8 mouse cellular contexts compared by ENCODE assay signal in genomic region chr16:30600431-30601045, GRCm38 (mm10). TPM values are rescaled to one million over a fixed set of nuclear protein-coding genes. Genes with fewer than 3 reads are reported as not detected.
DNase-seq lines count a peak whose midpoint lies in the region; ATAC-seq and TF ChIP-seq lines count a peak whose summit lies in the region.

No protein-coding gene starts in this region.

- H3K27ac ChIP-seq in embryonic facial prominence, embryonic 11.5 days (replicated peaks; ENCODE audit: low read depth, low read length) = peak overlapping the region; percentile 7; the same call in 1 of the 2 replicates
- peak overlapping the region; percentile 89 for H3K27ac ChIP-seq in heart, embryonic 10.5 days
- H3K27ac ChIP-seq in liver, embryonic 14.5 days = no peak overlapping the region
- H3K27ac ChIP-seq in neural tube, embryonic 13.5 days (replicated peaks) = peak overlapping the region; percentile 71

- H3K4me2 ChIP-seq in embryonic facial prominence, embryonic 11.5 days (ENCODE audit: low read depth, low read length) = peak overlapping the region; percentile 94
- peak overlapping the region; percentile 55 for H3K4me2 ChIP-seq in liver, embryonic 14.5 days (ENCODE audit: low read depth)
- peak overlapping the region; percentile 95 for H3K4me2 ChIP-seq in neural tube, embryonic 13.5 days

- H3K4me3 ChIP-seq in megakaryocyte, embryonic 14.5 days (replicated peaks) = peak overlapping the region; percentile 98
- H3K4me3 ChIP-seq in embryonic facial prominence, embryonic 11.5 days (ENCODE audit: low read depth, low read length) = peak overlapping the region; percentile 66
- H3K4me3 ChIP-seq in heart, embryonic 10.5 days = peak overlapping the region; percentile 87
- peak overlapping the region; percentile 9 to 47 for H3K4me3 ChIP-seq in liver, embryonic 14.5 days (ENCODE audit: insufficient read depth in 1 of 2, low read depth in 2 of 2, low read length in 2 of 2)
- peak overlapping the region; percentile 57 for H3K4me3 ChIP-seq in neural tube, embryonic 13.5 days

- TF ChIP-seq CTCF in liver, embryonic 14.5 days (IDR thresholded peaks at IDR 0.05; ENCODE audit: low read depth) = no peak

- H3K36me3 ChIP-seq in megakaryocyte, embryonic 14.5 days (replicated peaks; ENCODE audit: low read length) = peaks cover 37% of the 10 kb centered on the region
- no peaks in the 10 kb centered on the region for H3K36me3 ChIP-seq in embryonic facial prominence, embryonic 11.5 days (replicated peaks; ENCODE audit: control insufficient read depth, insufficient read depth, low read depth, low read length)
- H3K36me3 ChIP-seq in heart, embryonic 10.5 days = no peaks in the 10 kb centered on the region
- H3K36me3 ChIP-seq in liver, embryonic 14.5 days (replicated peaks; ENCODE audit: control insufficient read depth, insufficient read depth, low read depth) = no peaks in the 10 kb centered on the region
- no peaks in the 10 kb centered on the region for H3K36me3 ChIP-seq in neural tube, embryonic 13.5 days

- DNase-seq in embryonic facial prominence, embryonic 11.5 days (ENCODE audit: low spot score) = peak; percentile 56
- DNase-seq in heart, embryonic 10.5 days (ENCODE audit: low spot score) = peak; percentile 79
- peak; percentile 49 for DNase-seq in kidney, adult 9 months
- no peak for DNase-seq in liver, embryonic 14.5 days (ENCODE audit: low read depth in 3 of 3, low spot score in 3 of 3)
- DNase-seq in thymus, postnatal 0 days (ENCODE audit: low spot score) = peak; percentile 59

- peak overlapping the region; percentile 70 for H3K9ac ChIP-seq in embryonic facial prominence, embryonic 11.5 days (replicated peaks; ENCODE audit: low read length)
- H3K9ac ChIP-seq in liver, embryonic 14.5 days (replicated peaks) = peak overlapping the region; percentile 23; the same call in 1 of the 2 replicates
- H3K9ac ChIP-seq in neural tube, embryonic 13.5 days = peak overlapping the region; percentile 73

- H3K4me1 ChIP-seq in megakaryocyte, embryonic 14.5 days = peaks cover 82% of the 10 kb centered on the region
- peaks cover 15% of the 10 kb centered on the region for H3K4me1 ChIP-seq in embryonic facial prominence, embryonic 11.5 days (ENCODE audit: control insufficient read depth, insufficient read depth, low read length)
- peaks cover 61% of the 10 kb centered on the region for H3K4me1 ChIP-seq in heart, embryonic 10.5 days
- peaks cover 0 to 7% of the 10 kb centered on the region in 2 experiments; a peak in 1 of 4 replicates for H3K4me1 ChIP-seq in liver, embryonic 14.5 days (replicated peaks; ENCODE audit: control insufficient read depth in 2 of 2, insufficient read depth in 2 of 2, low read length in 1 of 2)
- peaks cover 72% of the 10 kb centered on the region for H3K4me1 ChIP-seq in neural tube, embryonic 13.5 days (replicated peaks)

- under 1% methylated on average over 53 of the region's 53 CpGs for WGBS in embryonic facial prominence, embryonic 11.5 days
- WGBS in heart, embryonic 10.5 days = under 1% methylated on average over 53 of the region's 53 CpGs
- WGBS in liver, embryonic 14.5 days (ENCODE audit: insufficient replicate concordance) = under 1% methylated on average over 53 of the region's 53 CpGs
- under 1% methylated on average over 53 of the region's 53 CpGs for WGBS in neural tube, embryonic 13.5 days

- peaks cover 4% of the 10 kb centered on the region for H3K27me3 ChIP-seq in megakaryocyte, embryonic 14.5 days (replicated peaks)
- peaks cover 3% of the 10 kb centered on the region for H3K27me3 ChIP-seq in embryonic facial prominence, embryonic 11.5 days (ENCODE audit: control insufficient read depth, insufficient read depth, low read length)
- H3K27me3 ChIP-seq in heart, embryonic 10.5 days (ENCODE audit: insufficient read depth, poor library complexity, severe bottlenecking) = peaks cover 19% of the 10 kb centered on the region
- peaks cover 33% of the 10 kb centered on the region for H3K27me3 ChIP-seq in liver, embryonic 14.5 days (ENCODE audit: control insufficient read depth, insufficient read depth, low read length)
- H3K27me3 ChIP-seq in neural tube, embryonic 13.5 days = peaks cover 23% of the 10 kb centered on the region

- H3K9me3 ChIP-seq in megakaryocyte, embryonic 14.5 days = no peaks in the 10 kb centered on the region
- no peaks in the 10 kb centered on the region for H3K9me3 ChIP-seq in embryonic facial prominence, embryonic 11.5 days (replicated peaks; ENCODE audit: control insufficient read depth, low read length)
- H3K9me3 ChIP-seq in heart, embryonic 10.5 days = no peaks in the 10 kb centered on the region
- H3K9me3 ChIP-seq in liver, embryonic 14.5 days (ENCODE audit: control insufficient read depth, low read length) = no peaks in the 10 kb centered on the region
- H3K9me3 ChIP-seq in neural tube, embryonic 13.5 days = no peaks in the 10 kb centered on the region

- TF ChIP-seq EP300 in liver, embryonic 14.5 days (IDR thresholded peaks at IDR 0.05; ENCODE audit: low read depth) = no peak

- ATAC-seq in megakaryocyte, adult 5-6 weeks (ENCODE audit: poor library complexity, severe bottlenecking) = no peak
- peak; percentile 11; the same call in 1 of the 2 replicates for ATAC-seq in embryonic facial prominence, embryonic 11.5 days (replicated peaks; ENCODE audit: insufficient number of reproducible peaks, low FRiP score, low TSS enrichment, low read depth)
- ATAC-seq in liver, embryonic 14.5 days (ENCODE audit: insufficient read depth) = no peak
- peak; percentile 36; the same call in 1 of the 2 replicates for ATAC-seq in neural tube, embryonic 13.5 days (ENCODE audit: low read depth)

RNA-seq across cellular contexts. Expression of gene Fam43a, which starts 1.0 kb away (rescaled TPM):
- 60.0 and 108 TPM in 2 replicates for polyA plus RNA-seq in megakaryocyte, embryonic 14.5 days (2012; ENCODE audit: insufficient read depth, low replicate concordance)
- 4.6 and 4.7 TPM in 2 replicates for total RNA-seq in megakaryocyte, adult 5-6 weeks (2015)
- 7.9 and 9.3 TPM in 2 replicates for total RNA-seq in megakaryocyte, adult 5-6 weeks (2017)
- 10.4 and 10.9 TPM in 2 replicates for polyA plus RNA-seq in embryonic facial prominence, embryonic 11.5 days (2014; fragmentation: Nextera tagmentation; extraction: Ambion mirVana)
- 14.3 and 14.4 TPM in 2 replicates for polyA plus RNA-seq in heart, embryonic 10.5 days (2016; fragmentation: Nextera tagmentation; extraction: Ambion mirVana)
- polyA plus RNA-seq in liver, embryonic 14.5 days (2012; rRNA removed) = 2.7 and 2.9 TPM in 2 replicates
- 1.6 and 2.0 TPM in 2 replicates for polyA plus RNA-seq in liver, embryonic 14.5 days (2014; fragmentation: Nextera tagmentation; extraction: Ambion mirVana)
- polyA plus RNA-seq in neural tube, embryonic 13.5 days (2015; fragmentation: Nextera tagmentation; extraction: Ambion mirVana) = 20.2 and 21.4 TPM in 2 replicates
- polyA plus RNA-seq in thymus, postnatal 0 days (2015; fragmentation: Nextera tagmentation; extraction: Ambion mirVana) = 10.4 and 13.3 TPM in 2 replicates

RNA-seq across cellular contexts. Expression of gene Lsg1, which starts 13.1 kb away (rescaled TPM):
- 0.74 and 5.8 TPM in 2 replicates for polyA plus RNA-seq in megakaryocyte, embryonic 14.5 days (2012; ENCODE audit: insufficient read depth, low replicate concordance)
- total RNA-seq in megakaryocyte, adult 5-6 weeks (2015) = 19.2 and 19.9 TPM in 2 replicates
- 38.2 and 42.9 TPM in 2 replicates for total RNA-seq in megakaryocyte, adult 5-6 weeks (2017)
- polyA plus RNA-seq in embryonic facial prominence, embryonic 11.5 days (2014; fragmentation: Nextera tagmentation; extraction: Ambion mirVana) = 78.0 and 87.0 TPM in 2 replicates
- polyA plus RNA-seq in heart, embryonic 10.5 days (2016; fragmentation: Nextera tagmentation; extraction: Ambion mirVana) = 48.6 and 61.8 TPM in 2 replicates
- polyA plus RNA-seq in liver, embryonic 14.5 days (2012; rRNA removed) = 7.1 and 12.3 TPM in 2 replicates
- 28.2 and 28.8 TPM in 2 replicates for polyA plus RNA-seq in liver, embryonic 14.5 days (2014; fragmentation: Nextera tagmentation; extraction: Ambion mirVana)
- 52.4 and 54.5 TPM in 2 replicates for polyA plus RNA-seq in neural tube, embryonic 13.5 days (2015; fragmentation: Nextera tagmentation; extraction: Ambion mirVana)
- polyA plus RNA-seq in thymus, postnatal 0 days (2015; fragmentation: Nextera tagmentation; extraction: Ambion mirVana) = 67.2 and 68.2 TPM in 2 replicates

RNA-seq across cellular contexts. Expression of gene Tmem44, which starts 49.9 kb away (rescaled TPM):
- polyA plus RNA-seq in megakaryocyte, embryonic 14.5 days (2012; ENCODE audit: insufficient read depth, low replicate concordance) = 0.45 TPM in 1 of 2 replicates, not detected in the other
- not detected in 2 replicates for total RNA-seq in megakaryocyte, adult 5-6 weeks (2015)
- total RNA-seq in megakaryocyte, adult 5-6 weeks (2017) = 0.04 TPM in 2 replicates
- polyA plus RNA-seq in embryonic facial prominence, embryonic 11.5 days (2014; fragmentation: Nextera tagmentation; extraction: Ambion mirVana) = 24.3 and 24.7 TPM in 2 replicates
- 16.1 and 23.1 TPM in 2 replicates for polyA plus RNA-seq in heart, embryonic 10.5 days (2016; fragmentation: Nextera tagmentation; extraction: Ambion mirVana)
- 0.85 and 0.87 TPM in 2 replicates for polyA plus RNA-seq in liver, embryonic 14.5 days (2012; rRNA removed)
- polyA plus RNA-seq in liver, embryonic 14.5 days (2014; fragmentation: Nextera tagmentation; extraction: Ambion mirVana) = 0.46 and 0.48 TPM in 2 replicates
- 61.3 and 69.3 TPM in 2 replicates for polyA plus RNA-seq in neural tube, embryonic 13.5 days (2015; fragmentation: Nextera tagmentation; extraction: Ambion mirVana)
- 2.1 and 2.2 TPM in 2 replicates for polyA plus RNA-seq in thymus, postnatal 0 days (2015; fragmentation: Nextera tagmentation; extraction: Ambion mirVana)

Comparison
In these comparisons a context has a peak if more than half of its experiments do, and no peak if none do; other contexts are left out.
1. H3K4me3 ChIP-seq: peak in every context shown above with its lines; median percentile 98 in megakaryocyte, embryonic 14.5 days; 87 in heart, embryonic 10.5 days; 66 in embryonic facial prominence, embryonic 11.5 days; 57 in neural tube, embryonic 13.5 days; 28 in liver, embryonic 14.5 days.
2. ATAC-seq: peak in embryonic facial prominence, embryonic 11.5 days (single experiment) and neural tube, embryonic 13.5 days (single experiment); none in megakaryocyte, adult 5-6 weeks (single experiment) and liver, embryonic 14.5 days (single experiment).
3. DNase-seq: peak in embryonic facial prominence, embryonic 11.5 days (single experiment), heart, embryonic 10.5 days (single experiment), kidney, adult 9 months (single experiment) and thymus, postnatal 0 days (single experiment); none in liver, embryonic 14.5 days (0 of 3).
4. H3K9ac ChIP-seq: peak in every context shown above with its lines; median percentile 73 in neural tube, embryonic 13.5 days; 70 in embryonic facial prominence, embryonic 11.5 days; 23 in liver, embryonic 14.5 days.
5. Peak in every context shown above with its lines, with median percentiles within 50 percentile points of each other: H3K4me2 ChIP-seq.